Mouse (Mus musculus): ENCODE data around the gene Gm14548.
"Not testable (repeated sequence)": the region's sequence is repeated elsewhere in the genome, so short reads cannot be mapped to it uniquely, and the experiment has no call there.

Gene Gm14548

DNA sequence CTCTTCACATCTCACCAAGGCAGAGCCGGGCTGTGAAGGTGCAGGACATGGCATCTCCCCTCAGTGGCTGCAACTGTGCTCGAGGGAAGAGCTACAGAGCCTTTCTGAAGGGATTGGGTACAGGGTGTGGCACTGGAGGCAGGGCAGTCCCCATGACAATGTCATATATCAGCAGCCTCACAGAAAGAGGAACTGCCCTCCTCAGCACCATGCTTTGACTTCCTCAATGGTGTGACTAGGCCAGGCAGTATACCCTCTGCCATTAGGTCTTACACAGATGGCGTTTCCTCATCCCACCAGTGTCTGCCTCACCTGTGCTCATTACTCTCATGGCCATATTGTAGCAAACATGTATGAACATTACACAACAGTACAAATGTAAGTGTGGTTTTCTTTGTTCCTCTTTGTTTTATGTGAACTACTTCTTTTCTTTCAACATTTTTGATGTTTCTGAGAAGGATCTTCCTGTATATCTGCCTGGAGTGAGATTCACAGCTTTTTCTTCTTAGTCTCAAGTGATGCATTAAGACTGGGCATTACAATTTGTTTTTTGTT lies at the start of gene Gm14548:
Gm14548 (minus strand) TSS at position 85 of the 555 bp plus-strand sequence.
- not testable (repeated sequence) for DNase-seq (ENCODE audit: low read depth, low spot score)

DNA sequence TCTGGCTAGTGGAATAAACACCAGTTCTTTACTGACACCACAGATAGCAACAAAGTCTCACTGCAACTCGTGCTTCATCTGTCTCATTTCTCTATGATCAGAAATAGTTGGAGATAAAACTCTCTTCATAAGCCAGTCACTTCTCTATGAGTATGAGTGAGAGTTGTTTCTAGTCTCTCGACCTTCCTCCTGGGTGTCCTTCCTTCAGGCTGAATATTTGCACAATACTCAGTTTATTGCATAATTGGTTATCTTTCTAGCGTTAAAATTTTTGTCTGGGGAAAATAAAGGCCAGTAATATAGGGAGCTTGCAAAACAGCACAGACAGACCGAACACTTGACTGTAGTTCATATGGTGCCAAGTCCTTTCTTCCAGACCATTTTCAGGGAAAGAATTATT lies 48.2 kb upstream of the Gm14548 start:
- no peak for DNase-seq (ENCODE audit: low read depth, low spot score)

DNA sequence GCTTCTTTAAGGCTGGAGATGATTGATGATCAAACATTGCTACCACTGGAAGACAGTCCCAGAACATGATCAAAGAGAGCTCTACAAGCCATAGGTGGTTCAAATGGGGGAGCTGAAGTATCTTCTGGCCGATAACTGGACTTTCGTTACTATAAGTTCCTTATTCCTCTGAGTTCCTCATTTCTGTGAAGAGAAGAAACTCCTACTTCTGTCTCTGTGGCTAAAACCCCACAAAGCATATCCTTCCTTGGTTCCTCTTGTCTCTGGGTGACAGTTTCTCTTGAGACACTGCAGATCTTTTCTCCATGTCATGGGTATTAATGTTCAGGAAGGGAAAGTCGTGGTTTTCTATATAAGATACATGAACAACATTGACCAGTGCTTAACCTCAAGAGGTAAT lies 43.0 kb upstream of the Gm14548 start:
- DNase-seq (ENCODE audit: low read depth, low spot score) = no peak

DNA sequence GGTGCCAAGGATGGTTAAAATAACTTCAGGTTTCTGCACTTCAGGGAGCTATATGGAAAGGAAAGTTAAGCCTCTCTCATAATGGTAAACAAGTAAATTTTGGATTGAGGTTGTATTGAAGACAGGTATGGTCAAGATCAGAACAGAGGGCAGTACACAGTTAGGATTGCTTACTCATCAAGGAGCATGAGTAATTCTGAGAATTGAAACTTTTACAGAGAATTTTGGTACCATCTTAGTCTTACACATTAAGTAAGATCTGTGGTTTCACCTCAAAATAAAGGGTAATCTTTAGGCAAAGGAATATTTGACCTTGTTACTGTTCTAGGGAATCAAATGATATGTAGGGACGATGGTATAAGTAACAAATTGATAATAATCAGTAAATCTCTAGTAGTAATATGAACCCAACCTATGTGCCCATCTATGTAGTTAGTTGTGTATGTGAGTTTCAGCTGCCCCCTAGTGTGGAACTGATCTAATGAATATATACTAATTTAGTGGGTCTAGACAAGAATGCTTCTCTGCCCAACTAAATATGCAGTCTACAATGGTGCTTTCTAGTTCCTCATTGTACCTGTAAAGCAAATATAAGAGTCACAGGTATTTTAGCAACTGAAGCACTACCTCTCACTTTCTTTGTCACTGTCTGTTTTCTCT lies 42.1 kb upstream of the Gm14548 start:
- no peak for DNase-seq (ENCODE audit: low read depth, low spot score)

DNA sequence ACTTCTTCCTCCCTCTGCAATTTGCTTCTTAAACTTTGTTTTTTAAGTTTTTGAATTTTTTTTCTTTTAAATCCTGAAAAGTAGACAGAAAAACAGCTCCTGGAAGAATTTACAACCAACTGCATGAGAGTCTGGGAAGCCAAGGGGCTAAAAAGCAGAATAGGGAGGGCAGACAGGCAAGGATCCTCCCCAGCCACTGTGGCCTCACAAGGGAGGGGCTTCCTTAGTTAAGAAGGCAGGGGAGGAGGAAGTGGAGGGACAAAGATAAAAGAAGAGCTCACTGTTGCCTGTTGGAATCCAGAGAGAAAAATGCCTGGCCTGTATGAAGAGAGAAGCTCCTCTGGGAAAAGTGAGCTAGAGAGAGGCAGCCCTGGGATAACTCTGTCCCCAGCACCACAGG lies 37.6 kb upstream of the Gm14548 start:
- DNase-seq (ENCODE audit: low read depth, low spot score) = not testable (repeated sequence)

DNA sequence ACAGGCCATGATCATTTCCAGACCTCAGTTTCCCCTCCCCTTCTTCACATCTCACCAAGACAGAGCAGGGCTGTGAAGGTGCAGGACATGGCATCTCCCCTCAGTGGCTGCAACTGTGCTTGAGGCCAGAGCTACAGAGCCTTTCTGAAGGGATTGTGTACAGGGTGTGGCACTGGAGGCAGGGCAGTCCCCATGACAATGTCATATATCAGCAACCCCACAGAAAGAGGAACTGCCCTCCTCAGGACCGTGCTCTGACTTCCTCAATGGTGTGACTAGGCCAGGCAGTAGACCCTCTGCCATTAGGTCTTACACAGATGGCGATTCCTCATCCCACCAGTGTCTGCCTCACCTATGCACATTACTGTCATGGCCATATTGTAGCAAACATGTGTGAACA lies 17.5 kb upstream of the Gm14548 start, which contains the start of gene Lilra6:
Lilra6 (minus strand) TSS at position 117 of the 400 bp plus-strand sequence.
- not testable (repeated sequence) for DNase-seq (ENCODE audit: low read depth, low spot score)

DNA sequence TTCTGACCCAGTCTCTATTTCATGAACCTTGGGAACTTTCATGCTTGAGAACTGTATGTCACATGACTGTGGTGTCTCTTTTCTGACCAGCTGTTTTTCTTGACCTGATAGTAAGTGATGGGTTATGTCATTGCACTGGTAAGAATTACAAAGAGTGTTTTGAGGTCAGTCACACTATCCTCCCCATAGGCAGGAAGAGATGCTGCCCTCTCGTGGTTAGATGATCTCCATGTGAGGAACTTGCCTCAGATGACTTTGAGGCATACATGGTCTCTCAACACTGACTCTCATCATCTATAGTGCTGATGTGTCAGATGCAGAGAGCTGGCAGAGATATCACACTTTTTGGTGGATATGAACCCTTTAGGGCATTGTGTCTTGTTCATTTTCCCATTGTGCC lies 5.8 kb upstream of the Gm14548 start:
- no peak for DNase-seq (ENCODE audit: low read depth, low spot score)

DNA sequence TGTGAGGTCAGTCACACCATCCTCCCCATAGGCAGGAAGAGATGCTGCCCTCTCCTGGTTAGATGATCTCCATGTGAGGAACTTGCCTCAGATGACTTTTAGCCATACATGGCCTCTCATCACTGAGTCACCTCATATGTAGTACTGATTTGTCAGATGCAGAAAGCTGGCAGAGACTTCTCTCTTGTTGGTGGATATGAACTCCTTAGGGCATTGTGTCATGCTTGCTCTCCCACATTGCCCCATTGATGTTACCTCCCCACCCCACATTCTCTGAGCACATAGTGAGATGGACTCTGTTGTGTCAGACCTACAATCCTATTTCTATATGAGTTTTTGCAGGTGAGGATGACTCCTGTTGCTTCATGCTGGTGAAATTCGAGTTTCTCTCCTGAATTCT lies 22.9 kb downstream of the Gm14548 start:
- DNase-seq (ENCODE audit: low read depth, low spot score) = not testable (repeated sequence)

DNA sequence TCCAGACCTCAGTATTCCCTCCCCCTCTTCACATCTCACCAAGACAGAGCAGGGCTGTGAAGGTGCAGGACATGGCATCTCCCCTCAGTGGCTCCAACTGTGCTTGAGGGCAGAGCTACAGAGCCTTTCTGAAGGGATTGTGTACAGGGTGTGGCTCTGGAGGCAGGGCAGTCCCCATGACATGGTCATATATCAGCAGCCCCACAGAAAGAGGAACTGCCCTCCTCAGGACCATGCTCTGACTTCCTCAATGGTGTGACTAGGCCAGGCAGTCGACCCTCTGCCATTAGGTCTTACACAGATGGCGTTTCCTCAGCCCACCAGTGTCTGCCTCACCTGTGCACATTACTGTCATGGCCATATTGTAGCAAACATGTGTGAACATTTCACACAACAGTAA lies 53.0 kb downstream of the Gm14548 start, which contains the start of gene Pira2:
Pira2 (minus strand) TSS at position 101 of the 400 bp plus-strand sequence.
- DNase-seq (ENCODE audit: low read depth, low spot score) = not testable (repeated sequence)

DNA sequence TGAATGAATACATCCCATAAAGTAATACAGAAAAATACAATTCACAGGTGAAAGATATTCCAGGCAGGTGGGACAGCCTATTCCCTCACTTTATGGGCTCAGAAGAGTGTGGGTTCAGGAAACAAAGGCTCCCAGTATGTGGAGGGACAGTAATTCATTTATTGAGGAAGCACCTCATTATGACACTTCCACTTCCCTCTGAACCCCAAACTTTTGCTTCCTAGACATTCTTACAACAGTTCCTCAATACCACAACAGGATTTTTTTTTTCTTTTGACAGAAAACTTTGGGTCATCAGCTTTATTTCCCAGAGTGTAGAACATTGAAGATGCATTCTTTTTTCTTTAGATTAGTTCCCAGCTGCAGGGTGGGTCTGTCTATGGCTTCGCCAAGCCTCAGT lies 60.1 kb downstream of the Gm14548 start:
- DNase-seq (ENCODE audit: low read depth, low spot score) = not testable (repeated sequence)

All from forelimb bud, embryonic 11.5 days (tissue).